Mouse (Mus musculus) testis, postnatal 10 days (tissue): ENCODE data around the gene Vav3.

Source experiments
- DNase-seq: peaks from one replicate; pipeline ENCODE4 v3.0.0; 2021; ENCODE audit warnings: low spot score

Gene Vav3

GRCm38 (mm10) chr3:109340274-109341070, at the start of gene Vav3:
TSS of gene Vav3 (plus strand) at chr3:109340653.
- DNase-seq = peak; percentile 60

GRCm38 (mm10) chr3:109298857-109299256, 41.6 kb upstream of the Vav3 start:
- DNase-seq = no peak

- no peak for DNase-seq
These were observed 41.0 kb upstream of the Vav3 start for GRCm38 (mm10) chr3:109299303-109300074.

- no peak for DNase-seq
These were observed 38.4 kb upstream of the Vav3 start for GRCm38 (mm10) chr3:109302059-109302458.

- DNase-seq = no peak
These were observed 33.0 kb upstream of the Vav3 start for GRCm38 (mm10) chr3:109307406-109307805.

GRCm38 (mm10) chr3:109308468-109308867, 32.0 kb upstream of the Vav3 start:
- DNase-seq = no peak

- peak; percentile 46 for DNase-seq
These were observed 30.9 kb upstream of the Vav3 start for GRCm38 (mm10) chr3:109309317-109310265.

- DNase-seq = no peak
These were observed 29.2 kb upstream of the Vav3 start for GRCm38 (mm10) chr3:109311172-109311824.

GRCm38 (mm10) chr3:109311875-109312274, 28.6 kb upstream of the Vav3 start:
- DNase-seq = no peak

GRCm38 (mm10) chr3:109313501-109313900, 27.0 kb upstream of the Vav3 start:
- no peak for DNase-seq

- DNase-seq = no peak
These were observed 18.2 kb upstream of the Vav3 start for GRCm38 (mm10) chr3:109322225-109322624.

- no peak for DNase-seq
These were observed 16.8 kb upstream of the Vav3 start for GRCm38 (mm10) chr3:109323447-109324300.

GRCm38 (mm10) chr3:109327128-109327527, 13.3 kb upstream of the Vav3 start:
- DNase-seq = no peak

- DNase-seq = no peak
These were observed 7.7 kb upstream of the Vav3 start for GRCm38 (mm10) chr3:109332755-109333154.

- DNase-seq = no peak
These were observed 5.0 kb upstream of the Vav3 start for GRCm38 (mm10) chr3:109335470-109335869.

- no peak for DNase-seq
These were observed 1.2 kb upstream of the Vav3 start for GRCm38 (mm10) chr3:109339290-109339689.

GRCm38 (mm10) chr3:109339941-109340273, 546 bp upstream of the Vav3 start:
- DNase-seq = peak; percentile 46

GRCm38 (mm10) chr3:109341071-109341480, 623 bp downstream of the Vav3 start:
- DNase-seq = no peak

GRCm38 (mm10) chr3:109341631-109342030, 1.2 kb downstream of the Vav3 start:
- DNase-seq = peak; percentile 57

GRCm38 (mm10) chr3:109351956-109352684, 11.7 kb downstream of the Vav3 start:
- no peak for DNase-seq
